Mouse (Mus musculus): ENCODE data around the gene Gm1110.
"Not testable (repeated sequence)": the region's sequence is repeated elsewhere in the genome, so short reads cannot be mapped to it uniquely, and the experiment has no call there.

Gene Gm1110

DNA sequence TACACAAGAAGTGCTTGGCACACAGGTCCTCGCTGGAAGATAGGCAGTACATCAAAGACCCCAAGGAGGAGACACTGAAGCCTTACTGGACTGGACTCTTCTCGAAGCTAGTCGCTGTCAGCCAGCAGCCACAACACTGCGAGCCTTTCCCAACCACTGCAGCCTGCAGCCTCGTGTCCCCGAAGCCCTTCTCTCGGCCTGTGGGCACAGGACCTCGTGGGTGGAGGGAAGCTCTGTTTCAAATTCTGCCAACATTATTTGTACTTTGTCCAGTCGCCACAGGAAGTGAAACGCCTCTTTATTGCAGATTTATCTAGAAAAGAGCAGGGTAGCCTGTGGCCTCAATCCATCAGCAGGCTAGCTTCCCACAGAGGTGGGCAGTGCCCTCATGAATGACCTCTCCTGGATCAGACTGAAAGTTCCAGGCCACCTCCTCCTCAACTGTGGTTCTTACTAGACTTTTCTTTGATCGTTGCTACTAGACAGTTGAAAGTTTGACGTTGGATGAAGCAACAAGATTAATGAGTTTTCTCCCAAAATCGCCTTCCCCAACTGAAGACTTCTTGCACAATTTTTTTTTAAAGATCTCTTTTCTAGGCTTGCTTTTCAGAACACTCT lies at the start of gene Gm1110:
Gene Gm1110, minus strand, starts transcription at position 203 of the 618 bp plus-strand sequence.
- peak; percentile 24 for DNase-seq (ENCODE audit: low spot score)

DNA sequence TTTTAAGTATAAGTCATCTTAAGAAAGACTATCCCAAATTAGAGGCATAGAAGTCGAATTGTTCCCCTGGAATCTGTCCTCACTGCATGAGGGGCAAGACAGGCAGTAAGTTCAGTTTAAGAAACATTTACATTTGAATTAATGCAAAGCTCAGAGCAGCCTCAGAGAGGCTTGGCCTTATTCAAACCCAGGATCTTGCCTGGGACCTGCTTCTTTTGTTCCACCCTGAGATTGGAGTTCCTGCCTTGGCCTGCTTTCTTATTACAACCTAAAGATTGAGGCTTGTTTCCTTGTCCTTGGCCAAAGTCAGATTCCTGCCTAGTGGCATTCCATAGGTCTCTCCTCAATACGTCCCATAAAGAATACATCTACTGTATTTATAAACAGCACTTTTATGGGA lies 24.9 kb upstream of the Gm1110 start:
- DNase-seq (ENCODE audit: low spot score): no peak

DNA sequence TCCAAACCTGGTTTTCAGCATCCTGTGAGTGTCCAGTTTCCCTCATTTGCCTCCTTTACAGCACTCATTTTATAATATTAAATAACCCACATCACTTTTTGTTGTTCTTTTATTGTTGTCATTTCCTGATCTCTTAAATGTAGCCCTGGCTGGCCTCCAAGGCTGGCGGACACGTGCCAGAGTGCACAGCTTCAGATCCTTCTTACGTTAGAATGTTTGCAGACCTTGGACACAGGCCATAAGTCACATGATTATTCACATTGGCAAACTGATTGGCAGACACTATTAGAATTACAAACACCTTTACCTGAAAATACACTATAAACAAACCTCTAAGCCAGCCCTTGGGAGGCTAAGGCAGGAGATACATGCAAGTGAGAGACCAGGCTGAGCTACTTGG lies 1.2 kb upstream of the Gm1110 start:
- no peak for DNase-seq (ENCODE audit: low spot score)

DNA sequence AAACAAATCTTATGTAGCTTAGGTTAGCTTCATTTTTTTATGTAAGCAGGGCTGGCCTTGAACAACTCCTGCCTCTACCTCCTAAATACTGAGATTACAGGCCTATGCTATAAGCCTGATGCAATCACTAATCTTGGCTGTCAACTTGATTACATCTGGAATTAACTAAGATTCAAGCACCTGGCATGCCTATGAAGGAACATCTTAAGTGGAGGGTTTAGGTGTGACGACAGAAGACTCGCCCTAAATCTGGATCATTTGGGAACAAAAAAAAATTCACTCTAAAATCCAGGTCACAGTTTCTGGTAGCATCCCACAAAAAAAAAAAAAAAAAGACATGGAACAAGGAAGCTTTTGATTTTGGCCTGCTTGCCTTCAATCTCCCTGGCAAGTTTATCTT lies 3.1 kb downstream of the Gm1110 start:
- DNase-seq (ENCODE audit: low spot score): no peak

DNA sequence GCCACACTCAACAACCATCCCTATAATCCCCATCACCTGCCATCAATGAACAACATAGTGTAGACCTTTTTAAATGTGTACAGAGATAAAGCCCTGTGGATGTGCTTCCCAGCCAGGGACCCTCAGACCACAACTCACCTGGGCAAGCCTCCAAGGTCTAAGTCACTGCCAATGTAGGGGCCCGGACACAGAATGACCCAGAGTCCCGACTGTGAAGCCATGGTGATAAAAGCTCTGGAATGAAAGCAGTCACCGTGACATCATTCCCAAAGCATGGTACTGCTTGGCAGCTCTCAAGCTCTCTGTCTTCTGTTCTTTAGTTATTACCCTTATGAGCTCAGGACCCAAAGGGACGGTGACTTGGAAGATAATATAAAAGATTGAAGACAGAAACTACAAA lies 9.8 kb downstream of the Gm1110 start:
- no peak for DNase-seq (ENCODE audit: low spot score)

DNA sequence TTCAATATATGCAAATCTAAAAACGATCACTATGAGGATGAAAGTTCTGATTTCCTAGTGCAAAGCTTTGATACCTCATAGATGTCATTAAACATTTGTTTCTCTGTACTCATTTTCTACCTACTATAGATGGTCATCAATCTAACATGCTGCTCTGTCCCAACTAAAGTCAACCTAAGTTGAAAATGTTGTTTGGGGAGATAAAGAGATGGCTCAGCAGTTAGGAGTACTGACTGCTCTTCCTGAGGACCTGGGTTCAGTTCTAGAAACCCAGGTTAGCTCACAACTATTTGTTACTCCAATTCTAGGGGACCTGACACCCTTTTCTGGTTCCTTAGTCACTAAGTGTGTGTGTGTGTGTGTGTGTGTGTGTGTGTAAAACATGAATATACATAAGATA lies 11.7 kb downstream of the Gm1110 start:
- DNase-seq (ENCODE audit: low spot score): no peak

DNA sequence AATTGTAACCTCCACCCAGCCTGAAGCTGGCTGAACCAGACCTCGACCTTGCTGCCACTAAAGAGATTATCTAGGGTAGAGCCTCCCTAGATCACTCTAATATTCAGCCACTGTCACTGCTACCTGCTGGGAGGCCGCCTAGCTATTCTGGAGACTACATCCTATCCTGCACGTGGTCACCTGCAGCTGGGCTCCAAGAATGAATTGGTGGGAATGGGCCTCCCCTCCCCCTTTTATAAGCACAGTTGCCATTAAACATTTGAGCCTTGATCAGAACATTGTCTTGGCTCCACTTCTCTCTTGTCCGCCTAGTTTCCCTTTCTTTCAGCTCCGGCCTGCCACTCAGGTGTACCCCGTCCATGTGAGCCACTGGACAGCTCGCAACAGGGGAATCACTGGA lies 53.1 kb downstream of the Gm1110 start:
- not testable (repeated sequence) for DNase-seq (ENCODE audit: low spot score)

DNA sequence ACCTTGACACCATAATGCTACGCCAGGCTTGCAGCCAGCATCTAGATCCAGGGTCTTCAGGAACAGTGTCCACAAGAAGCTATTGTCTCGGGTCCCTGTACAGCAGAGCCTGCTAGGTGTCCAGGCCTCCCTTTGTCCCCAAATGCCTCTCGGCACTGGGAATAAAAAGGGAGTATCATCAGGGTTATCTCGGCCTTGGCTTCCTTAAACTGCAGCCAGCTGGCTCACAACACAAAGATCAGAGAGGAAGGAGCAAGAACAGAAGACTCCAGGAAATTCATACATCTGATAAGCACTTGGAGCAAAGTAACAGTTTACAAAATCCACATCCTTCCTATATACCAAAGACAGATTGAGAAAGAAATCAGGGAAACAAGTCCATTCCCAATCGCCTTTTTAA lies 62.2 kb downstream of the Gm1110 start, which contains the start of gene Glb1l3:
Gene Glb1l3, minus strand, starts transcription at position 140 of the 400 bp plus-strand sequence.
- DNase-seq (ENCODE audit: low spot score): no peak

DNA sequence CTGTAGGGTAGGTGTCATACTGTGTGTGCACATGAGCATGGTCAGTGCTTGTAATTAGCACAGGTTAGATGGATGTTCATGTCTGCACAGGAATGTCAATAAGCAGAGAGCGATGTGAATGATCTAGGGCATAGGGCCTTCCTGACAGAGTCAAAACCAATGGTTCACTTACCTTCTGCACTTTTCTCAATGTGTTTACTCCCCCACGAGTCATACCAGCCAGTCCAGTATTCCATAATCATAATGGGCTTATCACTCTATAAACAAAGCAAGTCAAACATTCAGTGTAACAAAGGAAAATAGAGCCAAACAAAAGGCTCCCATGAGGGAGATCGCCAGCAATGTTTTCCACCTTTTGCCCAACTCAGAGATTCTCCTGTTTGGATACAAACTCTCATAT lies 91.8 kb downstream of the Gm1110 start:
- DNase-seq (ENCODE audit: low spot score): no peak
